Mouse (Mus musculus) forebrain, embryonic 14.5 days (tissue): ENCODE measurements around the gene Unk. TPM values are rescaled to one million over a fixed set of nuclear protein-coding genes. Genes with fewer than 3 reads are reported as not detected.

Experiments
- ATAC-seq: fragments of 200-750 bp; cut with Nextera tagmentation; 2 replicates; pipeline ENCODE4 v1.8.0; 2017; ENCODE audit warnings: mild to moderate bottlenecking, moderate library complexity
- DNase-seq: peaks from one replicate; pipeline ENCODE4 v3.0.0-alpha.2; 2015; ENCODE audit warnings: low spot score
- H3K27ac ChIP-seq: fragments of 300-500 bp; sonication (generic); 2 replicates; pipeline ENCODE4 v1.5.1; 2014; ENCODE audit warnings: low read depth, mild to moderate bottlenecking, control low read depth, low read length, moderate library complexity
- H3K27me3 ChIP-seq: fragments of 300-500 bp; sonication (generic); replicated peaks from 2 replicates; pipeline ENCODE4 v1.6.1; 2014; ENCODE audit warnings: low read length, control low read depth, mixed read lengths; ENCODE audit not compliant: control insufficient read depth, insufficient read depth
- H3K36me3 ChIP-seq: fragments of 300-500 bp; sonication (generic); 2 replicates; pipeline ENCODE4 v1.6.1; 2014; ENCODE audit warnings: low read length, control low read depth; ENCODE audit not compliant: control insufficient read depth, insufficient read depth
- H3K4me1 ChIP-seq: fragments of 300-500 bp; sonication (generic); 2 replicates; pipeline ENCODE4 v1.6.1; 2014; ENCODE audit warnings: antibody characterized with exemption, low read length, control low read depth; ENCODE audit not compliant: control insufficient read depth, insufficient read depth
- H3K4me2 ChIP-seq: fragments of 300-500 bp; sonication (generic); 2 replicates; pipeline ENCODE4 v1.6.1; 2014; ENCODE audit warnings: mild to moderate bottlenecking, control low read depth, low read length
- H3K4me3 ChIP-seq: fragments of 300-500 bp; sonication (generic); 2 replicates; pipeline ENCODE4 v1.5.1; 2014; ENCODE audit warnings: low read depth, low read length, control low read depth
- H3K9ac ChIP-seq: fragments of 300-500 bp; sonication (generic); 2 replicates; pipeline ENCODE4 v1.6.1; 2014; ENCODE audit warnings: mild to moderate bottlenecking, low read length, control low read depth, moderate library complexity
- H3K9me3 ChIP-seq: fragments of 300-500 bp; sonication (generic); replicated peaks from 2 replicates; pipeline ENCODE4 v1.6.1; 2016; ENCODE audit warnings: low read length, control low read depth, mixed read lengths; ENCODE audit not compliant: control insufficient read depth
- whole genome bisulfite sequencing: fragments of 180-500 bp; shearing (Covaris S2); extraction: QIAGEN DNeasy Blood & Tissue Kit; methylation state at CpG from one replicate; pipeline ENCODE4 v1.1.7; 2014; 5-methylcytosine and 5-hydroxymethylcytosine counted together
- polyA plus RNA-seq: library from polyadenylated mRNA; unstranded; fragments of >200 nt; fragmentation: Nextera tagmentation; extraction: Ambion mirVana; gene quantifications from 2 replicates; pipeline ENCODE4 v1.2.1, GENCODE M21; 2014

The Unk gene
- polyA plus RNA-seq, 1 experiment from 2014 or later = 23.4 TPM

GRCm38 (mm10) chr11:115999538-116000143 is 30.5 kb upstream of the Unk start:
- Histone ChIP-seq H3K4me2 (no peak overlapping the region), H3K36me3 (no peaks in the 10 kb centered on the region), H3K4me1 (0 out of 2 replicates have a peak, but pooled peaks cover 2% of the 10 kb centered on the region), H3K9me3 (no peaks in the 10 kb centered on the region), H3K27ac (no peak overlapping the region), H3K4me3 (no peak overlapping the region), H3K27me3 (no peaks in the 10 kb centered on the region), H3K9ac (no peak overlapping the region)
- 20% methylated on average over 14 of the region's 14 CpGs for WGBS
- ATAC-seq = peak; percentile 54; the same call in 1 of the 2 replicates
- peak; percentile 84 for DNase-seq

GRCm38 (mm10) chr11:116000607-116001006 is 29.5 kb upstream of the Unk start:
- 12% methylated on average over 10 of the region's 10 CpGs for WGBS
- Histone ChIP-seq H3K4me2 (no peak overlapping the region), H3K4me3 (no peak overlapping the region), H3K27me3 (no peaks in the 10 kb centered on the region), H3K4me1 (0 out of 2 replicates have a peak, but pooled peaks cover 4% of the 10 kb centered on the region), H3K9ac (no peak overlapping the region), H3K36me3 (no peaks in the 10 kb centered on the region), H3K9me3 (no peaks in the 10 kb centered on the region), H3K27ac (no peak overlapping the region)
- no peak for DNase-seq
- ATAC-seq = no peak

GRCm38 (mm10) chr11:116001725-116002124 is 28.4 kb upstream of the Unk start:
- H3K9ac ChIP-seq = no peak overlapping the region
- no peaks in the 10 kb centered on the region for H3K9me3 ChIP-seq
- H3K4me3 ChIP-seq = no peak overlapping the region
- WGBS = 81% methylated on average over 6 of the region's 6 CpGs
- DNase-seq = no peak
- no peak overlapping the region for H3K4me2 ChIP-seq
- H3K27ac ChIP-seq = no peak overlapping the region
- ATAC-seq = no peak
- H3K36me3 ChIP-seq = no peaks in the 10 kb centered on the region
- no peaks in the 10 kb centered on the region for H3K27me3 ChIP-seq
- H3K4me1 ChIP-seq = 0 out of 2 replicates have a peak, but pooled peaks cover 4% of the 10 kb centered on the region

- Histone ChIP-seq H3K4me2 (no peak overlapping the region), H3K36me3 (peaks cover 9% of the 10 kb centered on the region), H3K9ac (no peak overlapping the region), H3K4me1 (0 out of 2 replicates have a peak, but pooled peaks cover 4% of the 10 kb centered on the region), H3K27me3 (no peaks in the 10 kb centered on the region), H3K4me3 (no peak overlapping the region), H3K27ac (no peak overlapping the region), H3K9me3 (no peaks in the 10 kb centered on the region)
- no peak for DNase-seq
- ATAC-seq = no peak
- WGBS = 82% methylated on average over 3 of the region's 3 CpGs
These were observed 27.2 kb upstream of the Unk start for GRCm38 (mm10) chr11:116002894-116003293.

- no peaks in the 10 kb centered on the region for H3K27me3 ChIP-seq
- peak overlapping the region; percentile 46 for H3K9ac ChIP-seq
- peak overlapping the region; percentile 63 for H3K4me2 ChIP-seq
- no peak overlapping the region for H3K27ac ChIP-seq
- peak overlapping the region; percentile 30 for H3K4me3 ChIP-seq
- H3K36me3 ChIP-seq = peaks cover 17% of the 10 kb centered on the region
- DNase-seq (no peak), ATAC-seq (no peak)
- 0 out of 2 replicates have a peak, but pooled peaks cover 4% of the 10 kb centered on the region for H3K4me1 ChIP-seq
- WGBS = 36% methylated on average over 8 of the region's 8 CpGs
- H3K9me3 ChIP-seq = no peaks in the 10 kb centered on the region
These were observed 25.8 kb upstream of the Unk start for GRCm38 (mm10) chr11:116004186-116004823.

GRCm38 (mm10) chr11:116004840-116005700 is 25.1 kb upstream of the Unk start:
- Histone ChIP-seq H3K4me3 (peak overlapping the region; percentile 30), H3K27me3 (no peaks in the 10 kb centered on the region), H3K4me2 (peak overlapping the region; percentile 63), H3K9ac (peak overlapping the region; percentile 46), H3K36me3 (peaks cover 17% of the 10 kb centered on the region), H3K27ac (0 out of 2 replicates have a peak overlapping the region, but pooled peaks have one; percentile 39), H3K4me1 (0 out of 2 replicates have a peak, but pooled peaks cover 4% of the 10 kb centered on the region), H3K9me3 (no peaks in the 10 kb centered on the region)
- ATAC-seq (peak; percentile 70), DNase-seq (peak; percentile 72)
- 6% methylated on average over 50 of the region's 54 CpGs for WGBS

GRCm38 (mm10) chr11:116005701-116006419 is 24.3 kb upstream of the Unk start:
- 65% methylated on average over 9 of the region's 9 CpGs for WGBS
- no peak overlapping the region for H3K4me3 ChIP-seq
- 0 out of 2 replicates have a peak overlapping the region, but pooled peaks have one; percentile 46 for H3K9ac ChIP-seq
- H3K27ac ChIP-seq = no peak overlapping the region
- H3K27me3 ChIP-seq = no peaks in the 10 kb centered on the region
- H3K36me3 ChIP-seq = peaks cover 17% of the 10 kb centered on the region
- ATAC-seq = no peak
- H3K4me1 ChIP-seq = 0 out of 2 replicates have a peak, but pooled peaks cover 4% of the 10 kb centered on the region
- no peak overlapping the region; the same call in 1 of the 2 replicates for H3K4me2 ChIP-seq
- H3K9me3 ChIP-seq = no peaks in the 10 kb centered on the region
- no peak for DNase-seq

GRCm38 (mm10) chr11:116007095-116007850 is 22.8 kb upstream of the Unk start:
- WGBS = 89% methylated on average over 28 of the region's 28 CpGs
- Histone ChIP-seq H3K27ac (no peak overlapping the region), H3K9me3 (no peaks in the 10 kb centered on the region), H3K4me3 (no peak overlapping the region), H3K36me3 (peaks cover 17% of the 10 kb centered on the region), H3K4me1 (peaks cover 4% of the 10 kb centered on the region; the same call in 1 of the 2 replicates), H3K4me2 (no peak overlapping the region), H3K9ac (no peak overlapping the region), H3K27me3 (no peaks in the 10 kb centered on the region)
- ATAC-seq (no peak), DNase-seq (no peak)
